Mouse (Mus musculus) forebrain, embryonic 16.5 days (tissue): Measurements from ENCODE around the gene Cela2a. TPM values are rescaled to one million over a fixed set of nuclear protein-coding genes. Genes with fewer than 3 reads are reported as not detected.

Experiments
- ATAC-seq: fragments of 200-750 bp; cut with Nextera tagmentation; 2 replicates; pipeline ENCODE4 v1.8.0; 2017; ENCODE audit warnings: mild to moderate bottlenecking, moderate library complexity
- H3K27ac ChIP-seq: fragments of 300-500 bp; sonication (generic); 2 replicates; pipeline ENCODE4 v1.5.1; 2014; ENCODE audit warnings: low read length, control low read depth
- H3K27me3 ChIP-seq: fragments of 300-500 bp; sonication (generic); replicated peaks from 2 replicates; pipeline ENCODE4 v1.6.1; 2014; ENCODE audit warnings: low read length; ENCODE audit not compliant: control insufficient read depth, insufficient read depth
- H3K36me3 ChIP-seq: fragments of 300-500 bp; sonication (generic); 2 replicates; pipeline ENCODE4 v1.6.1; 2014; ENCODE audit not compliant: control insufficient read depth, insufficient read depth
- H3K4me1 ChIP-seq: fragments of 300-500 bp; sonication (generic); replicated peaks from 2 replicates; pipeline ENCODE4 v1.6.1; 2014; ENCODE audit warnings: low read length; ENCODE audit not compliant: control insufficient read depth, insufficient read depth
- H3K4me2 ChIP-seq: fragments of 300-500 bp; sonication (generic); 2 replicates; pipeline ENCODE4 v1.6.1; 2014; ENCODE audit warnings: mild to moderate bottlenecking, low read length, control low read depth
- H3K4me3 ChIP-seq: fragments of 300-500 bp; sonication (generic); replicated peaks from 2 replicates; pipeline ENCODE4 v1.5.1; 2014; ENCODE audit warnings: mild to moderate bottlenecking, low read length, control low read depth
- H3K9ac ChIP-seq: fragments of 300-500 bp; sonication (generic); replicated peaks from 2 replicates; pipeline ENCODE4 v1.6.1; 2014; ENCODE audit warnings: low read depth, low read length, control low read depth
- H3K9me3 ChIP-seq: fragments of 300-500 bp; sonication (generic); 2 replicates; pipeline ENCODE4 v1.6.1; 2016; ENCODE audit warnings: low read length; ENCODE audit not compliant: control insufficient read depth
- WGBS: fragments of 180-500 bp; shearing (Covaris S2); extraction: QIAGEN DNeasy Blood & Tissue Kit; methylation state at CpG from one replicate; pipeline ENCODE4 v1.1.7; 2014; 5-methylcytosine and 5-hydroxymethylcytosine counted together
- polyA plus RNA-seq: library from polyadenylated mRNA; unstranded; fragments of >200 nt; fragmentation: Nextera tagmentation; extraction: Ambion mirVana; gene quantifications from 2 replicates; pipeline ENCODE4 v1.2.1, GENCODE M21; 2015

The Cela2a gene
- polyA plus RNA-seq, 1 experiment from 2014 or later = not detected

- ATAC-seq = no peak
- Histone ChIP-seq H3K27ac (no peak overlapping the region), H3K9me3 (no peaks in the 10 kb centered on the region), H3K4me3 (no peak overlapping the region), H3K4me1 (peaks cover 9% of the 10 kb centered on the region), H3K27me3 (no peaks in the 10 kb centered on the region), H3K36me3 (no peaks in the 10 kb centered on the region), H3K9ac (no peak overlapping the region), H3K4me2 (no peak overlapping the region)
- 86% methylated on average over 7 of the region's 7 CpGs for WGBS
Measured at GRCm38 (mm10) chr4:141796356-141796755, 29.6 kb downstream of the Cela2a start.

DNA sequence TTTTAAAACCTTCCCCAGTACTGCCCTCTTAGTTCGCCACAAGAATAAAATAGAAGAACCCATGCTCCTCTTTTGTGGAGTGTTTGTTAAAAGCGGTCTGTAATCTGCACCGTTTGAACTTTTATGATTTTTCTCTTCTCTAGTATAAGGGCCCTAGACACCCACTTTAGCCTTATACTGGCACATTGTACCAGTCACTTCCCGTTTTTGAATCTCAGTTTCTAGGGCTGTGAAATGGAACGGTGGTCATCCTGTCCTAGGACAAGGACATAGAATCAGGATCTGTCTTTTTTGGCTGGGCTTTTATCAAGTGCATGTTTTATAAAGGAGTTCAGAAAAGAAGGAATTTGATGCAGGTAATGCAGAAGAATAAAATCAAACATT, 31.8 kb downstream of the Cela2a start:
- H3K9ac ChIP-seq = peak overlapping the region; percentile 83
- 13% methylated on average over 5 of the region's 5 CpGs for WGBS
- peak overlapping the region; percentile 56 for H3K4me2 ChIP-seq

GRCm38 (mm10) chr4:141793282-141794151, 32.4 kb downstream of the Cela2a start, which contains the start of gene Casp9:
TSS of gene Casp9 (plus strand) at chr4:141793612.
- ATAC-seq = peak; percentile 73
- peak within 1 kb of the TSS; percentile 56 for H3K4me2 ChIP-seq
- peak within 1 kb of the TSS; percentile 85 for H3K4me3 ChIP-seq
- H3K4me1 ChIP-seq = peaks cover 15% of the 10 kb centered on the region
- WGBS = under 1% methylated on average over 80 of the region's 80 CpGs
- peak within 1 kb of the TSS; percentile 91 for H3K27ac ChIP-seq
- H3K9me3 ChIP-seq = no peaks in the 10 kb centered on the region
- H3K36me3 ChIP-seq = no peaks in the 10 kb centered on the region
- no peaks in the 10 kb centered on the region for H3K27me3 ChIP-seq
- H3K9ac ChIP-seq = peak within 1 kb of the TSS; percentile 83

More for the DNA sequence above, 31.8 kb downstream of the Cela2a start:
- H3K27me3 ChIP-seq = no peaks in the 10 kb centered on the region
- no peak for ATAC-seq
- peak overlapping the region; percentile 85 for H3K4me3 ChIP-seq
- no peaks in the 10 kb centered on the region for H3K9me3 ChIP-seq
- no peaks in the 10 kb centered on the region for H3K36me3 ChIP-seq
- peaks cover 15% of the 10 kb centered on the region for H3K4me1 ChIP-seq
- H3K27ac ChIP-seq = peak overlapping the region; percentile 91

DNA sequence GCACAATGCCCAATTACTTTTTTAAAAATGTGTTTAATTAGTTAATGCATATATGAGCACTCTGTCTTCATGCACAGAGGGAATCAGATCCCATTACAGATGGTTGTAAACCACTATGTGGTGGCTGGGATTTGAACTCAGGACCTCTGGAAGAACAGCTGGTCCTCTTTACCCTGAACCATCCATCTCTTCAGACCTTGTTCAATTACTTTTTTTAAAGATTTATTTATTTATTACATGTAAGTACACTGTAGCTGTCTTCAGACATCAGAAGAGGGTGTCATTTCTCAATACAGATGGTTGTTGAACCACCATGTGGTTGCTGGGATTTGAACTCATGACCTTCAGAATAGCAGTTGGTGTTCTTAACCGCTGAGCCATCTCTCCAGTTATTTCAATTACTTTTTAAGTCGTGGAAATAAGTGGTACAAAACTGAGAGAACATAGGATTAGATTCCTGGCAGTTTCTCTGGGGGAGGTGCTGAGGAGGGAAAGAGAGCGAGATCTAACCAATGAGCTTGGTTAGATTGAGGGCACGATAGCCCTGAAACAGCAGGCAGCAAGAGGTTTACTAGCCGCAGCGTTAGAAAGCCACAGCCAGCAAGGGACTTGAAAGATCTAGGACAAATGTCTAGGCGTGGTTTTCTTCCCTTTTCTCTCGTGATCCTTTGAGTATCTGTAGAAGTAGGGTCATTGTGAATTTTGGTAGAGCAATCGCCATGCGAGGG, 33.2 kb downstream of the Cela2a start:
- no peak for ATAC-seq
- H3K9me3 ChIP-seq = no peaks in the 10 kb centered on the region
- H3K4me2 ChIP-seq = peak overlapping the region; percentile 56
- 11% methylated on average over 10 of the region's 10 CpGs for WGBS
- H3K27me3 ChIP-seq = no peaks in the 10 kb centered on the region
- peak overlapping the region; percentile 85 for H3K4me3 ChIP-seq
- H3K27ac ChIP-seq = peak overlapping the region; percentile 91
- peaks cover 15% of the 10 kb centered on the region for H3K4me1 ChIP-seq
- no peaks in the 10 kb centered on the region for H3K36me3 ChIP-seq
- H3K9ac ChIP-seq = peak overlapping the region; percentile 83

DNA sequence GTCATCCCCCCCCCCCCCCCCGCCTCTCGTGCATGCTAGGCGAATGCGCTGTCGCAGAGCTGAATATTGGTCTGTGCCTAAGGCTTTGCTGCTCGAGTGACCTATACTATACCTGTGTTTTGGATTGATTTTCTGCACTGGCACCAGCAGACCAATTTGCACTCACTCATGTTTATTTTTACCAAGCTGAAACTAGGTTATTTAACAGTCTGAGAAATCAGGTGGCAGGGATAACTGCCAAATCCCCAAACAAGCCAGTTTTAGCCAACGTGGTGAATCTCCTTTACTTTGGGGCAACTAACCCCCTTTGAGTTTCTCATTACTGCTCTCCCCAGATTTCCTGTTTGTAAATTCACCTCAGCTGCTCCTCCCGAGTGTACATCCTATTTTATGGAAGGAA, 34.0 kb downstream of the Cela2a start:
- WGBS = 84% methylated on average over 8 of the region's 8 CpGs
- Histone ChIP-seq H3K36me3 (0 out of 2 replicates have a peak, but pooled peaks cover 4% of the 10 kb centered on the region), H3K9me3 (no peaks in the 10 kb centered on the region), H3K4me2 (no peak overlapping the region), H3K4me1 (peaks cover 15% of the 10 kb centered on the region), H3K9ac (no peak overlapping the region), H3K27me3 (no peaks in the 10 kb centered on the region), H3K4me3 (no peak overlapping the region), H3K27ac (no peak overlapping the region)
- no peak for ATAC-seq

GRCm38 (mm10) chr4:141791486-141791885, 34.5 kb downstream of the Cela2a start:
- Histone ChIP-seq H3K4me1 (peaks cover 15% of the 10 kb centered on the region), H3K4me2 (no peak overlapping the region), H3K27me3 (no peaks in the 10 kb centered on the region), H3K4me3 (no peak overlapping the region), H3K9ac (no peak overlapping the region), H3K9me3 (no peaks in the 10 kb centered on the region), H3K27ac (no peak overlapping the region), H3K36me3 (0 out of 2 replicates have a peak, but pooled peaks cover 5% of the 10 kb centered on the region)
- 86% methylated on average over 7 of the region's 7 CpGs for WGBS
- ATAC-seq = no peak

- ATAC-seq = peak; percentile 90
- WGBS = 1% methylated on average over 42 of the region's 42 CpGs
- Histone ChIP-seq H3K9ac (peak within 1 kb of the TSS; percentile 85), H3K27ac (peak within 1 kb of the TSS; percentile 61), H3K36me3 (0 out of 2 replicates have a peak, but pooled peaks cover 7% of the 10 kb centered on the region), H3K27me3 (no peaks in the 10 kb centered on the region), H3K4me3 (peak within 1 kb of the TSS; percentile 74), H3K4me1 (peaks cover 15% of the 10 kb centered on the region), H3K4me2 (peak within 1 kb of the TSS; percentile 75), H3K9me3 (no peaks in the 10 kb centered on the region)
Measured at GRCm38 (mm10) chr4:141790524-141790990, 35.4 kb downstream of the Cela2a start, which contains the start of gene Dnajc16. TSS of gene Dnajc16 (minus strand) at chr4:141790931.

DNA sequence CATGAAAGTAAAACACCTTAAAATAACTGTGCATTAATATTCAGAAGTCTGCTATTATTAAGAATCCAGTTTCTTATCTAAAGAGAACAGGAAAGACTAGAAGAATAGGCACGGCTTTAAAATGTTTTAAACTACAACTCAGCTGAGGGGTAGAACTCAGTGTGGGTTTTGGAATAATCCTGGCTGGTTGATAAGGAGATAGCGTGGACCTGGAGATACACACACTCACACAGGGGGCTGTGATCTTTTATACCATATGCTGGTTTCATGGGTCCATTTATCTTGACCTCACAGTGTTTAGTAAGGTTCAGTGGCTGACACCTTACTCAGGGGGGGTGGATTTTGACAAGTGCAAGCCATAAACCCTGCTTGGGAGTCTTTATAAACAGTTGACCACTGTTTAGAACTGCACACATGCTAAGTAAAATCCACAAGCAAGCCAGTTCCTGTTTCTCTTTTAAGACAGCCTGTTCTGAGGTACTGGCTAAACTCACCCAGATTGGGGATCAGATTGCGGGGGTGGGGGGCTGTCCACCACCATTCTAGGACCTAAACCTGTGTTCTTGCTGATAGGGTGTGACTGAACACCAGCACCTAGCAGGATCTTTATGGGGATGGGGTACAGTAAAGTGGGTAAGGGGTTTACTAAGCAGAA, 36.3 kb downstream of the Cela2a start:
- WGBS = 56% methylated on average over 3 of the region's 3 CpGs
- no peak for ATAC-seq
- H3K9me3 ChIP-seq = no peaks in the 10 kb centered on the region

More for the DNA sequence above, 36.3 kb downstream of the Cela2a start:
- Histone ChIP-seq H3K9ac (peak overlapping the region; percentile 85), H3K4me3 (peak overlapping the region; percentile 74), H3K27ac (no peak overlapping the region), H3K4me1 (peaks cover 6% of the 10 kb centered on the region), H3K27me3 (no peaks in the 10 kb centered on the region), H3K4me2 (peak overlapping the region; percentile 75), H3K36me3 (peaks cover 10% of the 10 kb centered on the region; the same call in 1 of the 2 replicates)
